Mouse (Mus musculus): ENCODE results near the gene Slc7a8. TPM values are rescaled to one million over a fixed set of nuclear protein-coding genes. Genes with fewer than 3 reads are reported as not detected.

The Slc7a8 gene
- polyA plus RNA-seq, 1 experiment from 2014 or later: 2.2 TPM

DNA sequence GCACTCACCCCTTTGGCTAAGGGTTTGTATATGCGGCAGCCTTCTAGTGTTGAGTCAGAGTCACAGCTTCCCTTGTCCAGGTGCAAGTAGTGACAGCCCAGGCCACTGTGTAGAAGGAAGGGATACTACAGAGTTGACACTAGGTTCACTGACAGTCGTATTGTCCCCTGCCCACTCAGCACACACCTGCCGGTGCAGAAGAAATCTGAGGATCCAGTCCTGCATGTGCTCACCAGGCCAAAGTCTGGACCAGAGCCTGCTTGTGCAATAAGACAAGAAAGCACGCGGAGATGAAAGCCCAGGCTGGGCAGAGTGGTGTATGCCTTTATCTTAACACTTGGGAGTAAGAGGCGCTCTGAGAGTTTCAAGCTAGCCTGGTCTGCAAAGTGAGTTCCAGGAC, 86.7 kb downstream of the Slc7a8 start:
- Histone ChIP-seq H3K4me1 (ENCODE audit: insufficient read depth) (no peaks in the 10 kb centered on the region), H3K4me3 (ENCODE audit: low read depth, low read length) (no peak overlapping the region), H3K36me3 (replicated peaks; ENCODE audit: insufficient read depth, low read length) (peaks cover 17% of the 10 kb centered on the region), H3K4me2 (ENCODE audit: low read depth, low read length) (no peak overlapping the region), H3K27ac (ENCODE audit: low read depth) (no peak overlapping the region), H3K9me3 (ENCODE audit: low read length) (no peaks in the 10 kb centered on the region), H3K9ac (replicated peaks) (no peak overlapping the region), H3K27me3 (ENCODE audit: insufficient read depth, low read length) (no peaks in the 10 kb centered on the region)
- ATAC-seq: no peak
- TF ChIP-seq EP300 (IDR thresholded peaks at IDR 0.05; ENCODE audit: low read depth): no peak
- no peak for TF ChIP-seq CTCF (IDR thresholded peaks at IDR 0.05; ENCODE audit: low read depth)
- no peak for DNase-seq
- 59% methylated on average over 6 of the region's 6 CpGs for WGBS (ENCODE audit: insufficient replicate concordance)

DNA sequence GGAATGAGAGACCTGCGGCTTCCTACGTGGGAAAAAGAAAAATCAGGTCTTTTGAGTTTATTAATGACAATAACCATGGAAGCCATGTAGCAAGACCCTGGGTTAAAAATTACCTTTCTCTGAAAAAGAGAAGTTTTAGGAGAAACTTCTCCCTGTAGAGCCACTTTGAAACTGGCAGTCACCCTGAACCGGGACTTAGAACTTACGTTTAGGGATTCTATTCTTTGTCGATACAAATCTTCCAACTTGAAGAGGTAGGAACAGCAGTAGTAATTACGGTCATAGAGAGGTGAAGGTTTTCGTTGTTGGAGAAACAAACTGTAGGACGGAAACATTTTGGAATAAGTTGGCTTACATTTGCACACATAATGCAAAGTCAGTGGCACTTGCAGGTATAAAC, 94.5 kb downstream of the Slc7a8 start:
- H3K4me2 ChIP-seq (ENCODE audit: low read depth, low read length): peak overlapping the region; percentile 82
- peaks cover 14% of the 10 kb centered on the region for H3K4me1 ChIP-seq (ENCODE audit: insufficient read depth)
- H3K4me3 ChIP-seq (ENCODE audit: low read depth, low read length): peak overlapping the region; percentile 87
- DNase-seq (no peak), ATAC-seq (no peak)
- no peaks in the 10 kb centered on the region for H3K27me3 ChIP-seq (ENCODE audit: insufficient read depth, low read length)
- peak overlapping the region; percentile 98 for H3K9ac ChIP-seq (replicated peaks)
- H3K27ac ChIP-seq (ENCODE audit: low read depth): peak overlapping the region; percentile 99
- H3K9me3 ChIP-seq (ENCODE audit: low read length): no peaks in the 10 kb centered on the region
- peaks cover 30% of the 10 kb centered on the region for H3K36me3 ChIP-seq (replicated peaks; ENCODE audit: insufficient read depth, low read length)
- TF ChIP-seq EP300 (IDR thresholded peaks at IDR 0.05; ENCODE audit: low read depth): no peak
- TF ChIP-seq CTCF (IDR thresholded peaks at IDR 0.05; ENCODE audit: low read depth): no peak
- 4% methylated on average over 8 of the region's 8 CpGs for WGBS (ENCODE audit: insufficient replicate concordance)

DNA sequence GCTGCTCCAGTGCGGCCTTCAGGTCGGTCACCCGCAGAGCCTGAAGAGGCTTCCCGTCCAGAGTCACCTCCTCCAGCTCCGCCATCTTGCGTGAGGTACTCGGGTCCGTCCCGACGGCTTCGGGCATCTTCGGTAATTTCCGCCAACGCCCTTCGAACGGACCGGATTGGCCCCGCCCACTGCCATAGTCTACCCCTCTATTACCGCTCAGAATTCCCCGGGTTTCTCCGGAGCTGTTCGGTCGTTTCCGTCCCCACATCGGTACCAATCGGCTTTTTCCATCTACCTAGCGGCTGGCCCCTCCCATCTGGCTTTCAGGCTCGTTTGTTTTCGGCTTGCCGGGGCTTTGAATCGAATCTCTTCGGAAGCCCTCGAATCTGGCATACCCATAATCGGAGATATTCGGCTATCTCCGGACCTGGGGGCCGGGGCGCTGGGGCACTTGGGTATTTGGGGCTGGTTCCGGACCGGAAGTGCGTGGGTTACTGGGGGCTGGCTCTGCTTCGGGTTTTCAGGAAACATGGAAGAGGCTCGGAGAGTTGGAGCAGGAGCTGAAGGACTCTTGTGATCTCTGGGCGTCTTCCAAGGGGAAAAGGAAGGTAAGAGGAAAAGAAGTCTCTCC, 95.1 kb downstream of the Slc7a8 start, which contains the start of gene Acin1:
Acin1 (minus strand) TSS at position 410 of the 622 bp plus-strand sequence.
- H3K4me2 ChIP-seq (ENCODE audit: low read depth, low read length): peak within 1 kb of the TSS; percentile 82
- peak within 1 kb of the TSS; percentile 99 for H3K27ac ChIP-seq (ENCODE audit: low read depth)
- TF ChIP-seq EP300 (IDR thresholded peaks at IDR 0.05; ENCODE audit: low read depth) (no peak), CTCF (IDR thresholded peaks at IDR 0.05; ENCODE audit: low read depth) (no peak)
- H3K9ac ChIP-seq (replicated peaks): peak within 1 kb of the TSS; percentile 98
- H3K9me3 ChIP-seq (ENCODE audit: low read length): no peaks in the 10 kb centered on the region
- peaks cover 30% of the 10 kb centered on the region for H3K36me3 ChIP-seq (replicated peaks; ENCODE audit: insufficient read depth, low read length)
- DNase-seq (peak; percentile 99), ATAC-seq (peak; percentile 90)
- peaks cover 14% of the 10 kb centered on the region for H3K4me1 ChIP-seq (ENCODE audit: insufficient read depth)
- under 1% methylated on average over 44 of the region's 44 CpGs for WGBS (ENCODE audit: insufficient replicate concordance)
- no peaks in the 10 kb centered on the region for H3K27me3 ChIP-seq (ENCODE audit: insufficient read depth, low read length)
- H3K4me3 ChIP-seq (ENCODE audit: low read depth, low read length): peak within 1 kb of the TSS; percentile 87

DNA sequence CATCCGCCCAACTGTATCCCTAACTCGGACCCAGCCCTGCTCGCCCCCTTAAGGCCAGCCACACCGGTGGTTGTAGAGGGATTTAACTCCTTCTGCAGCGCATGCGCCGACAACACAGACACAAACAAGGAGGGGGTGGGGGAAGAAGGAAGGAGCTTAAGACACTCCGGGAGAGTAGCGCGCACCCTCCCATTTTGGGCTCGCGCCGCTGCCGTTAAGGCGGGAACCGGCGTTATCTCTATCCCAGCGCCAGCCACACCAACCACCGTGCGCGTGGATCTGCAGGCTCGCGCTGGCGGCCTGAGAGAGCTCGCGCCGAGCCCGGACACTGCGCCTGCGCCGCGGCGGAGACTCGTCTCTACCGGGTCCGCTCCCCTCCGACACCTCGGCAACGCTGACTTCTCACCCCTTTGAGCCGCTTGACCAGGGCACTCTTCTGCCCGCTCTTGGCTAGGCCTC, 95.7 kb downstream of the Slc7a8 start, which contains the start of gene 1700123O20Rik:
1700123O20Rik (plus strand) TSS at position 154 of the 459 bp plus-strand sequence.
- Histone ChIP-seq H3K27ac (ENCODE audit: low read depth) (peak within 1 kb of the TSS; percentile 99), H3K4me2 (ENCODE audit: low read depth, low read length) (peak within 1 kb of the TSS; percentile 82), H3K9ac (replicated peaks) (peak within 1 kb of the TSS; percentile 98), H3K36me3 (replicated peaks; ENCODE audit: insufficient read depth, low read length) (peaks cover 30% of the 10 kb centered on the region), H3K4me3 (ENCODE audit: low read depth, low read length) (peak within 1 kb of the TSS; percentile 87), H3K9me3 (ENCODE audit: low read length) (no peaks in the 10 kb centered on the region), H3K27me3 (ENCODE audit: insufficient read depth, low read length) (no peaks in the 10 kb centered on the region), H3K4me1 (ENCODE audit: insufficient read depth) (peaks cover 14% of the 10 kb centered on the region)
- peak; percentile 80 for ATAC-seq
- whole genome bisulfite sequencing (ENCODE audit: insufficient replicate concordance): under 1% methylated on average over 41 of the region's 41 CpGs
- TF ChIP-seq EP300 (IDR thresholded peaks at IDR 0.05; ENCODE audit: low read depth) (no peak), CTCF (IDR thresholded peaks at IDR 0.05; ENCODE audit: low read depth) (peak; percentile 56)
- peak; percentile 90 for DNase-seq

GRCm38 (mm10) chr14:54685471-54685870, 96.3 kb downstream of the Slc7a8 start:
- WGBS (ENCODE audit: insufficient replicate concordance): 2% methylated on average over 8 of the region's 8 CpGs
- Histone ChIP-seq H3K9ac (replicated peaks) (peak overlapping the region; percentile 98), H3K27ac (ENCODE audit: low read depth) (peak overlapping the region; percentile 99), H3K27me3 (ENCODE audit: insufficient read depth, low read length) (no peaks in the 10 kb centered on the region), H3K36me3 (replicated peaks; ENCODE audit: insufficient read depth, low read length) (peaks cover 24% of the 10 kb centered on the region), H3K4me2 (ENCODE audit: low read depth, low read length) (peak overlapping the region; percentile 82), H3K4me3 (ENCODE audit: low read depth, low read length) (peak overlapping the region; percentile 87), H3K4me1 (ENCODE audit: insufficient read depth) (peaks cover 14% of the 10 kb centered on the region), H3K9me3 (ENCODE audit: low read length) (no peaks in the 10 kb centered on the region)
- ATAC-seq (no peak), DNase-seq (no peak)
- TF ChIP-seq EP300 (IDR thresholded peaks at IDR 0.05; ENCODE audit: low read depth) (no peak), CTCF (IDR thresholded peaks at IDR 0.05; ENCODE audit: low read depth) (no peak)

- H3K4me2 ChIP-seq (ENCODE audit: low read depth, low read length): no peak overlapping the region
- no peaks in the 10 kb centered on the region for H3K27me3 ChIP-seq (ENCODE audit: insufficient read depth, low read length)
- WGBS (ENCODE audit: insufficient replicate concordance): 79% methylated on average over 3 of the region's 3 CpGs
- TF ChIP-seq CTCF (IDR thresholded peaks at IDR 0.05; ENCODE audit: low read depth) (no peak), EP300 (IDR thresholded peaks at IDR 0.05; ENCODE audit: low read depth) (no peak)
- no peak overlapping the region for H3K9ac ChIP-seq (replicated peaks)
- no peak overlapping the region for H3K27ac ChIP-seq (ENCODE audit: low read depth)
- no peak for DNase-seq
- peaks cover 28% of the 10 kb centered on the region for H3K36me3 ChIP-seq (replicated peaks; ENCODE audit: insufficient read depth, low read length)
- no peaks in the 10 kb centered on the region for H3K9me3 ChIP-seq (ENCODE audit: low read length)
- peaks cover 5% of the 10 kb centered on the region; the same call in 1 of the 2 replicates for H3K4me1 ChIP-seq (ENCODE audit: insufficient read depth)
- no peak overlapping the region for H3K4me3 ChIP-seq (ENCODE audit: low read depth, low read length)
- no peak for ATAC-seq
Observed at GRCm38 (mm10) chr14:54682396-54682795, 99.3 kb downstream of the Slc7a8 start.

Measured in liver, postnatal 0 days (tissue).